Mouse (Mus musculus): Measurements from ENCODE around the gene Nif3l1. TPM values are rescaled to one million over a fixed set of nuclear protein-coding genes. Genes with fewer than 3 reads are reported as not detected.

Nif3l1 gene
- total and polyA plus RNA-seq, 3 experiments, result 34.5 to 107 (median 39.6) TPM

DNA sequence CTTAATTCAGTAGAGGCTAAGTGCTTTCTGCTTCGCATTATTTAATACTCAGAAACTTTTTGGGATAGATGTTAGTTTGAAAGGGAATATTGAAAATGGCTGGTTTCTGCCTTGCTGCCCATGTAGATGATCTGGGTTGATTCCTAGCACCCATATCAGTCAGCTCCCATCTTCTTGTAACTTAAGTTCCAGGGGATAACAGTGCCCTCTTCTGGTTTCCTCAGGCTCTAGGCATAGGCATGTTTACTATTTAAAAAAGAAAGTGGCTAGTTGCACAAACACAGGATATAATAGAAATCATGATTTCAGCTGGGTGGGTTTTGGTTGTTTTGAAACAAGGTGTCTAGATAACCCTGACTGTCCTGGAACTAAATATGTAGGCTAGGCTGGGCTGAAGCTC, 48.8 kb upstream of the Nif3l1 start:
- Histone ChIP-seq H3K9ac (ENCODE audit: insufficient read depth, low read depth) (no peak overlapping the region), H3K4me3 (replicated peaks in 1 of 3; ENCODE audit: low read depth in 2 of 3, low read length in 2 of 3, poor library complexity in 1 of 3) (no peak overlapping the region), H3K4me2 (ENCODE audit: insufficient read depth, low read depth, poor library complexity, severe bottlenecking) (no peak overlapping the region), H3K9me3 (replicated peaks; ENCODE audit: low read length) (no peaks in the 10 kb centered on the region), H3K27ac (ENCODE audit: insufficient read depth, low read depth) (no peak overlapping the region), H3K36me3 (replicated peaks in 1 of 2; ENCODE audit: control insufficient read depth in 1 of 2, insufficient read depth in 1 of 2, low read length in 1 of 2) (peaks cover 43 to 63% of the 10 kb centered on the region in 2 experiments), H3K79me2 (replicated peaks; ENCODE audit: control insufficient read depth, extremely low read depth, insufficient read depth, poor library complexity, severe bottlenecking) (peaks cover 59% of the 10 kb centered on the region), H3K4me1 (ENCODE audit: control insufficient read depth in 1 of 2, insufficient read depth in 2 of 2) (peaks cover 4 to 24% of the 10 kb centered on the region in 2 experiments; a peak in 3 of 4 replicates), H3K27me3 (replicated peaks) (no peaks in the 10 kb centered on the region)
- in situ Hi-C loops (cut with MboI; ENCODE audit: low pct_ligation_motif_present, low pct_unique_long_range_greater_than_20kb, low sequenced_read_pairs), result no loop called here
- dilution Hi-C loops (cut with MboI; ENCODE audit: extremely low pct_ligation_motif_present, extremely low pct_unique_long_range_greater_than_20kb, low sequenced_read_pairs), result no loop called here
- TF ChIP-seq TBP (conservative IDR thresholded peaks at IDR 0.05; ENCODE audit: low read depth, low read length) (no peak), RCOR1 (conservative IDR thresholded peaks at IDR 0.05; ENCODE audit: low read depth, low read length) (no peak), USF2 (conservative IDR thresholded peaks at IDR 0.05; ENCODE audit: low read depth, low read length) (no peak), MEF2A (IDR thresholded peaks at IDR 0.05; ENCODE audit: borderline replicate concordance, low read depth, low read length) (no peak), SMC3 (IDR thresholded peaks at IDR 0.05; ENCODE audit: low read depth, low read length) (no peak), JUN (IDR thresholded peaks at IDR 0.05; ENCODE audit: insufficient read depth, low read depth, low read length) (no peak), CTCF (conservative IDR thresholded peaks at IDR 0.05 in 1 of 2, IDR thresholded peaks at IDR 0.05 in 1 of 2; ENCODE audit: low read depth in 2 of 2, low read length in 2 of 2) (peak in 1 of 2 experiments; percentile 31; a peak in 1 of 4 replicates)
- no peak for DNase-seq (ENCODE audit: extremely low read depth)

DNA sequence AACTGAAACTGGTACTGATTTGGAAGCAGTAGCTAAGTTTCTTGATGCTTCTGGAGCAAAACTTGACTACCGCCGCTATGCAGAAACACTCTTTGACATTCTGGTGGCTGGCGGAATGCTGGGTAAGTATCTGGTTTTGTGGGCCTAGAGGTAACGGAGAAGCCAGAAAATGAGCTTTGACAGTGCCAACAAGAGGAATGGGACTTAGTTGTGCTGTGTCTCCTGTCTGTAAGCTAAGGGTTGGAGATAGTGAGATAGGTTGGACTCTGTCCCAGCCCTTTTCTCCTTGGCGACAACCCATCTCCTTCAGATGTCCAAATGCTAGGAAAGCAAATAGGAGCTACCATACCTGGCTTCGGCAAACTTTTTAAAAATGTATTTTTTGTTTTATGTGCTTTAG, 47.2 kb upstream of the Nif3l1 start:
- in situ Hi-C loops (cut with MboI; ENCODE audit: low pct_ligation_motif_present, low pct_unique_long_range_greater_than_20kb, low sequenced_read_pairs), result no loop called here
- H3K4me3 ChIP-seq (replicated peaks in 1 of 3; ENCODE audit: low read depth in 2 of 3, low read length in 2 of 3, poor library complexity in 1 of 3), result no peak overlapping the region
- H3K4me1 ChIP-seq (ENCODE audit: control insufficient read depth in 1 of 2, insufficient read depth in 2 of 2), result peaks cover 0 to 17% of the 10 kb centered on the region in 2 experiments; a peak in 1 of 4 replicates

DNA sequence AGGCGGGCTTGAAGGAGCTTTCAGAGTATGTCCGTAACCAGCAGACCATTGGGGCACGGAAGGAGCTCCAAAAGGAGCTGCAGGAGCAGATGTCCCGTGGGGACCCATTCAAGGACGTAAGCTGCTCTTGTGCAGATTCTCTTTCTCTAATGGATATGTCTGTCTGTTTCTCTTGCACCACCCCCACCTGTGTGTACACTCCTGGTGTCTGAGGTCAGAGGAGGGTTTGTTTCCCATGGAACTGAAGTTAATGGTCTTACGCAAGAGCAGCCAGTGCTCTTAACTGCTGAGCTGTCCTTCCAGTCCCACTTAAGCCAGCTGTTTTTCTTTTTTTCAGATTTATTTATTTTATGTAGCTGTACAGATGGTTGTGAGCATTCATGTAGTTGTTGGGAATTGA, 43.6 kb upstream of the Nif3l1 start:
- DNase-seq (ENCODE audit: extremely low read depth), result no peak
- Histone ChIP-seq H3K36me3 (replicated peaks in 1 of 2; ENCODE audit: control insufficient read depth in 1 of 2, insufficient read depth in 1 of 2, low read length in 1 of 2) (peaks cover 70 to 86% of the 10 kb centered on the region in 2 experiments), H3K4me1 (ENCODE audit: control insufficient read depth in 1 of 2, insufficient read depth in 2 of 2) (peaks cover 0 to 6% of the 10 kb centered on the region in 2 experiments; a peak in 1 of 4 replicates), H3K79me2 (replicated peaks; ENCODE audit: control insufficient read depth, extremely low read depth, insufficient read depth, poor library complexity, severe bottlenecking) (peaks cover 22% of the 10 kb centered on the region), H3K9me3 (replicated peaks; ENCODE audit: low read length) (no peaks in the 10 kb centered on the region), H3K27ac (ENCODE audit: insufficient read depth, low read depth) (no peak overlapping the region), H3K27me3 (replicated peaks) (no peaks in the 10 kb centered on the region), H3K4me3 (replicated peaks in 1 of 3; ENCODE audit: low read depth in 2 of 3, low read length in 2 of 3, poor library complexity in 1 of 3) (no peak overlapping the region), H3K9ac (ENCODE audit: insufficient read depth, low read depth) (no peak overlapping the region), H3K4me2 (ENCODE audit: insufficient read depth, low read depth, poor library complexity, severe bottlenecking) (no peak overlapping the region)
- TF ChIP-seq MAFK (IDR thresholded peaks at IDR 0.05; ENCODE audit: insufficient replicate concordance, low read length), result no peak
- TF ChIP-seq POLR2AphosphoS2 (IDR thresholded peaks at IDR 0.05; ENCODE audit: low read depth, low read length), result no peak
- no peak for TF ChIP-seq USF1 (IDR thresholded peaks at IDR 0.05; ENCODE audit: low read depth, low read length)
- TF ChIP-seq MYC (IDR thresholded peaks at IDR 0.05; ENCODE audit: low read depth, low read length), result no peak
- no peak for TF ChIP-seq NELFE (IDR thresholded peaks at IDR 0.05; ENCODE audit: low read depth, low read length)
- TF ChIP-seq MAZ (IDR thresholded peaks at IDR 0.05; ENCODE audit: low read depth, low read length), result no peak
- TF ChIP-seq NRF1 (IDR thresholded peaks at IDR 0.05; ENCODE audit: low read depth, low read length), result no peak
- no peak for TF ChIP-seq SMC3 (IDR thresholded peaks at IDR 0.05; ENCODE audit: low read depth, low read length)
- TF ChIP-seq ZC3H11A (IDR thresholded peaks at IDR 0.05; ENCODE audit: low read depth, low read length), result no peak
- TF ChIP-seq ETS1 (conservative IDR thresholded peaks at IDR 0.05; ENCODE audit: low read depth, low read length), result no peak
- TF ChIP-seq TBP (conservative IDR thresholded peaks at IDR 0.05; ENCODE audit: low read depth, low read length), result no peak
- no peak for TF ChIP-seq JUND (conservative IDR thresholded peaks at IDR 0.05; ENCODE audit: low read depth, low read length)
- TF ChIP-seq POLR2A (IDR thresholded peaks at IDR 0.05; ENCODE audit: low read depth, low read length), result no peak
- no peak for TF ChIP-seq ZMIZ1 (IDR thresholded peaks at IDR 0.05; ENCODE audit: low read depth, low read length)
- TF ChIP-seq ZKSCAN1 (IDR thresholded peaks at IDR 0.05; ENCODE audit: borderline replicate concordance, low read depth, low read length), result no peak
- no peak for TF ChIP-seq ZNF384 (IDR thresholded peaks at IDR 0.05; ENCODE audit: low read depth, low read length)
- no peak for TF ChIP-seq SIN3A (IDR thresholded peaks at IDR 0.05; ENCODE audit: low read length)
- TF ChIP-seq JUN (IDR thresholded peaks at IDR 0.05; ENCODE audit: insufficient read depth, low read depth, low read length), result no peak
- TF ChIP-seq IRF4 (IDR thresholded peaks at IDR 0.05; ENCODE audit: low read depth, low read length), result no peak
- no peak for TF ChIP-seq EP300 (IDR thresholded peaks at IDR 0.05; ENCODE audit: low read length)
- dilution Hi-C loops (cut with MboI; ENCODE audit: extremely low pct_ligation_motif_present, extremely low pct_unique_long_range_greater_than_20kb, low sequenced_read_pairs), result no loop called here
- in situ Hi-C loops (cut with MboI; ENCODE audit: low pct_ligation_motif_present, low pct_unique_long_range_greater_than_20kb, low sequenced_read_pairs), result no loop called here

More for the DNA sequence above, 47.2 kb upstream of the Nif3l1 start:
- no peak for DNase-seq (ENCODE audit: extremely low read depth)
- no peak overlapping the region for H3K9ac ChIP-seq (ENCODE audit: insufficient read depth, low read depth)
- H3K36me3 ChIP-seq (replicated peaks in 1 of 2; ENCODE audit: control insufficient read depth in 1 of 2, insufficient read depth in 1 of 2, low read length in 1 of 2), result peaks cover 56 to 78% of the 10 kb centered on the region in 2 experiments
- no peak for TF ChIP-seq HCFC1 (IDR thresholded peaks at IDR 0.05; ENCODE audit: low read depth, low read length)
- no peak for TF ChIP-seq IRF4 (IDR thresholded peaks at IDR 0.05; ENCODE audit: low read depth, low read length)
- no peak for TF ChIP-seq RAD21 (IDR thresholded peaks at IDR 0.05; ENCODE audit: low read depth, low read length)
- no peak for TF ChIP-seq SMC3 (IDR thresholded peaks at IDR 0.05; ENCODE audit: low read depth, low read length)
- no peak for TF ChIP-seq POLR2AphosphoS2 (IDR thresholded peaks at IDR 0.05; ENCODE audit: low read depth, low read length)
- H3K27me3 ChIP-seq (replicated peaks), result no peaks in the 10 kb centered on the region
- peaks cover 53% of the 10 kb centered on the region for H3K79me2 ChIP-seq (replicated peaks; ENCODE audit: control insufficient read depth, extremely low read depth, insufficient read depth, poor library complexity, severe bottlenecking)
- no peaks in the 10 kb centered on the region for H3K9me3 ChIP-seq (replicated peaks; ENCODE audit: low read length)
- dilution Hi-C loops (cut with MboI; ENCODE audit: extremely low pct_ligation_motif_present, extremely low pct_unique_long_range_greater_than_20kb, low sequenced_read_pairs), result no loop called here
- H3K27ac ChIP-seq (ENCODE audit: insufficient read depth, low read depth), result no peak overlapping the region
- H3K4me2 ChIP-seq (ENCODE audit: insufficient read depth, low read depth, poor library complexity, severe bottlenecking), result no peak overlapping the region
